Mouse (Mus musculus) stomach, postnatal 0 days (tissue): ENCODE measurements around the gene Pyroxd2.

Source experiments
- CTCF ChIP-seq: IDR thresholded peaks from 2 replicates; pipeline ENCODE4 v1.5.1; 2016; ENCODE audit warnings: antibody characterized with exemption, low read depth, mild to moderate bottlenecking, moderate library complexity
- EP300 ChIP-seq: optimal IDR thresholded peaks from 2 replicates; pipeline ENCODE3; 2016; ENCODE audit warnings: antibody characterized with exemption

- no peak for TF ChIP-seq CTCF
- TF ChIP-seq EP300 = no peak
Observed at GRCm38 (mm10) chr19:42713770-42714169, 38.8 kb downstream of the Pyroxd2 start.
